Mouse (Mus musculus) brown adipose tissue, adult 24 weeks (tissue): ENCODE measurements around the gene Prkrip1. TPM values are rescaled to one million over a fixed set of nuclear protein-coding genes. Genes with fewer than 3 reads are reported as not detected.
"Not testable (repeated sequence)": the region's sequence is repeated elsewhere in the genome, so short reads cannot be mapped to it uniquely, and the experiment has no call there.

Experiments used
- H3K27ac ChIP-seq: fragments of 200-500 bp; replicated peaks from 2 replicates; pipeline ENCODE4 v1.5.1; 2012; ENCODE audit warnings: low read depth, mild to moderate bottlenecking, low read length
- H3K4me1 ChIP-seq: fragments of 200-500 bp; 2 replicates; pipeline ENCODE4 v1.6.1; 2012; ENCODE audit warnings: low read length, mixed read lengths; ENCODE audit not compliant: control insufficient read depth, insufficient read depth, insufficient read length
- H3K4me3 ChIP-seq: fragments of 200-500 bp; 2 replicates; pipeline ENCODE4 v1.5.1; 2012; ENCODE audit warnings: low read depth, mild to moderate bottlenecking, low read length, moderate library complexity; ENCODE audit not compliant: insufficient read depth
- polyA plus RNA-seq: library from polyadenylated mRNA; stranded (reverse); fragments of >200 nt; gene quantifications from 2 replicates; pipeline ENCODE4 v1.2.4, GENCODE M21; 2012; ENCODE audit not compliant: missing spikeins, insufficient read depth, insufficient read length

The Prkrip1 gene
- polyA plus RNA-seq, 1 experiment = 38.5 TPM

DNA sequence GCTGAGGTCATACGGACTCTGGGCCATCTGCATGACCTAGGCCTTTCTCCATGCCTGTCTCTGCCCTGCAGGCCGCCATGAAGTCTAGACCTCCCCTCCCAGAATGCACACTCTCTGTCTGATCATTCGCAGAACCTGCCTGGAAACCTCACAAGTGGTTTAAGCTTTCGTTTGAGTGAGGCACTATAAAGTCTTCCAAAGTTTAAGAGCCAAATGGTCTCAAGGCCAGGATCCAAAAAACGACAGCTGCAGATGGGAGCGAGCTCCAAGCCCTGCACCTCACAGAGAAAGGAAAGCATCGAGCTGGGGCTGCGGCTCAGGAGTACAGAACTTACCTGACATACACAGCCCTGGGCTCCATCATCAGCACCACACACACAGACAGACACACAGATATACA is 46.4 kb downstream of the Prkrip1 start:
- Histone ChIP-seq H3K4me1 (no peaks in the 10 kb centered on the region), H3K4me3 (no peak overlapping the region), H3K27ac (no peak overlapping the region)

DNA sequence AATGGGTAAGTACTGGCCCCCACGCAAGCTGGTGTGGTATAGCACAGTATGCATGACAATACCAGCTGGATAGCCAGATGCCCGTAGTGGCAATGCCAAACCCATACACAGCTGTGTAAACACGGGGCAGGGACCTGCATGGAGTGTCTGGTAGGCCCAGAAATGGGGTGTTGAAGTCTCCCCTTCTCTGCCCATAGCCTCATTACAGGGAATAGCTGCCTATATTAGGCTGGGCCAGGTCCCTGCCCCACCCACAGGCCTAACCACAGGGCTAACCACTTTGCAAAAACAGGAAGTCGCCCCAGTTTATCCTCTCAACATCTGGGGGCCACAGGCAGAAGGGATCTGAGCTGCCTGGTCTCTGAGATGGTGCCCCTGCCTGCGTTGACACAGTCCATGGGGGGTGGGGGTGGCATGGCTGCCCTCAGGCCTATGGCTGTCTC is 49.6 kb downstream of the Prkrip1 start:
- not testable (repeated sequence) for H3K27ac ChIP-seq, H3K4me1 ChIP-seq, H3K4me3 ChIP-seq

DNA sequence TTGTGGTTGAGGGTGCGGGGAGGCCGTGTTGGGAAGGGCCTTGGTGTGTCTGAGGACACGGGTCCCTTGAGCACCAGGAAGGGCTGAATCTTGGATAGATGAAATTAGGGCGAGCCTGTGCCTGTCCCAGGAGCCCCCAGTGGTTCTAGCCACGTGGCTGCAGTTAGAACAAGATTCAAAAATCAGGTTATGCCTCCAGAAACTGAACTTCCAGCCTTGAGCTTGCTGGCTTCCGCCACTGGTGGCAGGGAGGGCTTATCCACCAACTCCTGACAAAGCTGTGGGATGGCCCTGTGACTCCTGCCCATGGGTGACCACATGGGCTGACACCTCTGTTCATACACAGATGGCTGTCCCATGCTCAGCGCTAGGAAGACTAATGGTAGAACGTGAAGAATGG is 51.1 kb downstream of the Prkrip1 start:
- Histone ChIP-seq H3K4me3 (no peak overlapping the region), H3K4me1 (no peaks in the 10 kb centered on the region), H3K27ac (no peak overlapping the region)

DNA sequence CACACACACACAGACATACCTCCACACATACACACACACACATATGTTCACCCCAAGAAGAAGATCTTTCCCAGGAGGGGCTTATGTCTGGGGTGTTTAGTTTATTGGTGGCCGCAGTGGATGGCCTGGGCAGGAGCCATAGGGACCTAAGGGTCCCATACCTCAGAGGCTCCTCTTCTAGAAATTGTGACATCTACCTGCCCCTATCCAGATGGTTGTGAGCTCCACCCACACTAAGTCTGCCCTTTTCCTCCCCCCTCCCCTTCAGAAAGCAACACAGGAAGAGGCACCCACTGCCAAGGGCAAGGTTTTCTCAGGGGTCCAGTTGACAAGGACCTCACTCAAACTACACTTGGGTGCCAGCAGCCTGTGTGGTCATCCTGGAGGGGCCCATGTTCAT is 51.8 kb downstream of the Prkrip1 start:
- no peak overlapping the region for H3K4me3 ChIP-seq
- no peaks in the 10 kb centered on the region for H3K4me1 ChIP-seq
- no peak overlapping the region for H3K27ac ChIP-seq

DNA sequence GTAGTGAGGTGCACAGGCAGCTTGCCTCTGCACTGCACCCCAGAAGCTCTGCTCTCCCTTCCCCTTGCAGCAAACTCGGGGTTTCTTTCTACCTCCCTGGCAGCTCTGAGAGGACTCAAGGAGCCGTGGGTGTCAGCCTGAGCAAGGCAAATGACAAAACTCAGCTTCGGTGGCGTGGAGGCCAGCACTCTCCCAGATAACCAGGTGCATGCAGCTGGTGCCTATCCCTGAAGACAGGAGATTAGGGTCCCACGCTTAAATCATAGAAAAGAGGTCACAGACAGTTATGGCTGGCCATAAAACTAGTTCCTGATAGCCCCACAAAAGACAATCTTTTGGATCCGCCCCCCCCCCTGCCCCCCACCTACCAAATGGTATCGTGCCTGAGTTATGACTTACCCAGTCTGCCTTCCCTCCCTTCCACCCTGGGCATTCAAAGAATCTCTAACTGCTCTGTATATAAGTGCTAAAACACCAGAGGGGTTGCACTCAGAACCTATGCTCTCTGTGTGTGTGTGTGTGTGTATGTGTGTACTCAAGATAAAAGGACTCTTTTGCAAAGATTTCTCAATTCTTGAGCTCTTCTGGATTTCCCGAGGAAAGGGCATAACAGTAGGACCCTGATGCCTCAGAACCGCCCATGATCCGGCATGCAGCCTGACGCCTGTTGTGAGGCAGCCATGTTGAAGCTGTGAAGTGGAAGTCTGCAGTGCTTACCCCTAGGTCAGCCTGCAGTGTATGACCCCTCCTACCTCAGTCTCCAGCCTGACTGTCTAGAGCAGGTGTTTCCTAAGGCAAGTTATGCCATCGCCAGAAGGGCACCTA is 53.9 kb downstream of the Prkrip1 start:
- Histone ChIP-seq H3K4me3 (no peak overlapping the region), H3K27ac (no peak overlapping the region), H3K4me1 (no peaks in the 10 kb centered on the region)

DNA sequence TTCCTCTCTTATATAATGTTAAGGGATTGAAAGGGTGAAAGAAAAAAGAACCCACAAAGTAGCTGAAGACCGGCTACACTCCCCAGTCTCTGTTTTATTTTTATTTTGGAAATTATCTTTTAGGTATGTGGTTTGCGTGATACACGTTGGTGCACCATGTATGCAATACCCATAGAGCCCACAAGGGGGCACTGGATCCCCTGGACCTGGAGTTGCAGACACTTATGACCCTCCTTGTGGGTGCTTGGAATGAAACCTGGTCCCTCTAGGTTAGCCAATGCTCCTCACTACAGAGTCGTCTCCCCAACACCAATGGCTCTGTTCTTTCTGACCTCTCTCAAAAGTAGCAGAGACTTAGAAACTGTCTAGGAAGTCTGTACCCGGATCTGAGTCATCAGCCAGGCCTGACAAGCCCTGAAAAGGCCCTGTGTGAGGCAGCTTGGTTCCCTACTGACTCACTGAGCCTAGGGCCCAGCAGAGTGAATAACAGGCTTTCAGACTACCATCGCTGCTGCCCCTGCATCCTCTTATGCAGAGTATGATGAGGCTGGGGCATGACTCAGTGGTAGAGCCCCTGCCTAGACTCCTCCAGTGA is 55.5 kb downstream of the Prkrip1 start:
- Histone ChIP-seq H3K27ac (no peak overlapping the region), H3K4me3 (no peak overlapping the region), H3K4me1 (no peaks in the 10 kb centered on the region)

DNA sequence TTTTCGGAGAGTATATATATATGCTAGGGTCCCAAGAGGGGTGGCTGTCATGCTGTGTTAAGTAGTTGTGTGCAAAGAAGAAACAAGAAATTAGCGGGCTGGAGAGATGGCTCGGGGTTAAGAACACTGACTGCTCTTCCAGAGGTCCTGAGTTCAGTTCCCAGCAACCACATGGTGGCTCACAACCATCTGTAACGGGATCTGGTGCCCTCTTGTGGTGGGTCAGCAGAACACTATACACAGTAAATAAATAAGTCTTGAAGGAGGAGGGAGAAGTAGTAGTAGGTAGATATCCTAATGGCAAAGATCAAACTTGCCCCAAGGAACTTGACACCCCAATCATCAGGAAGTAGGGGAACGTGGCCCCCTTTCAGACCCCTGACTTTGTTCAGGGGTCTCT is 56.0 kb downstream of the Prkrip1 start:
- no peak overlapping the region for H3K27ac ChIP-seq
- H3K4me1 ChIP-seq = no peaks in the 10 kb centered on the region
- no peak overlapping the region for H3K4me3 ChIP-seq

DNA sequence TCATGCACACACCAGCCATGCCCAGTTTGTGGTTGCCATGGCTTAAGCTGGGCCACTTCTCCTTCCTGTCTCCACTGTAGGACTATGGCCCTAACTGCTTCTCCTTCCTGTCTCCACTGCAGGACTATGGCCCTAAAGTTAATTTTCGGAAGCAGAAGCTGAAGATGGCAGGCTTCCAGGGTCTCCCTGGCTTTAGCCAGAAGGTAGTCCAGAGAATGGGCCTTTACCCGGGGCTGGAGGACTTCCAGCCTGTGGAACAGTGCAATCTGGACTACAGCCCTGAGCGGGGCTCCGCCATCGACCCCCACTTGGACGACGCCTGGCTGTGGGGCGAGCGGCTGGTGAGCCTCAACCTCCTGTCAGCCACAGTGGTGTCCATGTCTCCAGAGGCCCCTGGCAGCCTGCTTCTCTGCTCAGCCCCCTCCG is 58.7 kb downstream of the Prkrip1 start:
- no peak overlapping the region for H3K27ac ChIP-seq
- H3K4me1 ChIP-seq = peaks cover 2% of the 10 kb centered on the region; the same call in 1 of the 2 replicates
- no peak overlapping the region for H3K4me3 ChIP-seq

DNA sequence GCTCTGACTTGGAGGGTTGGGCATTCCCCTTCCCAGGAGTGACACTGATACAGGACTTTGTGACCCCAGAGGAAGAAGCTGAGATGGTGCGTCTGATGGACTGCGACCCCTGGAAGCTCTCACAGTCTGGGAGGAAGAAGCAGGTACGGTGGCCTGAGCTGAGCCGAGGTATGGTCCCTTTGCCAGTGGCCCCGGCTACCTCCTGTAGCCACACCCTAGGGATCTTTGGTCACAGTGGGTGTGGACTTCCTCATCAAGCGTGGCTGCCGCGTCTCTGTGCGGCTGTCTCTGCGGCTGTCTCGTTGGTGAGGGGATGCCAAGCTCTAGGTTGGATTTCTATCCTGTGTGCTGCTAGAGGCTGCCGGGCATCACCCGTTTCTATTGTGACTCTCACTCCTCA is 59.4 kb downstream of the Prkrip1 start:
- Histone ChIP-seq H3K4me1 (peaks cover 5% of the 10 kb centered on the region; the same call in 1 of the 2 replicates), H3K4me3 (no peak overlapping the region)

DNA sequence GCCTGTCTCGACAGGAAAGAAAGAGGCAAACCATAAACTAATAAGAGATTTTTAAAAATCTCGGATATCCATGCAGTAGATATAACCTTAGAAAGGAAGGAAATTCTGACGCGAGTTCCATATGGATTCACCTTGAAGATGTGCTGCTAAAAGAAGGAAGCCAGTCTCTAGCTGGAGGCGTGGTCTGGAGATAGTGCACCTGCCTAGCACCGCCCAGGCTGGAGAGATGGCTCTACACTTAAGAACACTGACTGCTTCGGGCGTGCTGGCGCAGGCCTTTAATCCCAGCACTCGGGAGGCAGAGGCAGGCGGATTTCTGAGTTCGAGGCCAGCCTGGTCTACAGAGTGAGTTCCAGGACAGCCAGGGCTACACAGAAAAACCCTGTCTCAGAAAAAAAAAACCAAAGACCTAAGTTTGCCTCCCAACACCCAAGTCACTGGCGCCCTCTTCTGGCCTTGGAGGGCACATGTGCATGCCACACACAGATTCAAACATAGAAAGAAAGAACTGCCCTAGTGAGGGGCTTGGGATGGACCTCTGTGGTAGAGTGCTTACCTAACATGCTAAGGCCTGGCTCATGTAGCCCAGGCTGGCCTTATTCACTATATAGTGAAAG is 61.0 kb downstream of the Prkrip1 start:
- Histone ChIP-seq H3K27ac (no peak overlapping the region), H3K4me1 (peaks cover 5% of the 10 kb centered on the region; the same call in 1 of the 2 replicates), H3K4me3 (no peak overlapping the region; the same call in 1 of the 2 replicates)

More for the DNA sequence above, 59.4 kb downstream of the Prkrip1 start:
- no peak overlapping the region for H3K27ac ChIP-seq

DNA sequence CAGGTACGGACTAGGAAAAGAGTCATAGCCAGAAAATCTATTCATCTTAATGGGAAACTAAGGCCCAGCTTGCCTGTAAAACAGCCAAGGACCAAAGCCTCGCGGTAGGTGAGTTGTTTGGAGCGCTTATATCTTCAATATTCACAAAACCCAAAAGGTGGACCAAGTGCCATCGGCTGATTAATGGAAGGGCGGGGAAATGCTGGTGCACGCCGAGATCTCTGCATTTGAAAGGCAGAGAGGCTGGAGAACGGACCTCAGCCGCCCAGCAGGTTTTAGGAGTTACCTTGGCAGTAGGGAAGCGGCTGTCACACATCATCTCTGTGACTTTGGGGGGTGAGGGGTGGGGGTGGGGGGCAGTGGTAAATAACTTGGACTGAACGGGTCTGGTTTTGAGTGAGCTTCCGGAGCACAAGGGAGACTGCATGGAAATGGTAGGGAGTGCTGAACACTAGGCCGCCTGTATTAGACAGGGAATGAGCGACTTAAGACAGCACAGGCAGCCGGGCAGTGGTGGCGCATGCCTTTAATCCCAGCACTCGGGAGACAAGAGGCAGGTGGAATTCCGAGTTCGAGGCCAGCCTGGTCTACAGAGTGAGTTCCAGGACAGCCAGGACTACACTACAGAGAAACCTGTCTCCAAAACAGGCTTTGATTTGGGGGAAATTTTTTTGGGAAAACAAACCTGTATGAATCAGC is 62.3 kb downstream of the Prkrip1 start:
- Histone ChIP-seq H3K4me1 (peaks cover 5% of the 10 kb centered on the region; the same call in 1 of the 2 replicates), H3K27ac (peak overlapping the region; percentile 73), H3K4me3 (peak overlapping the region; percentile 87)

DNA sequence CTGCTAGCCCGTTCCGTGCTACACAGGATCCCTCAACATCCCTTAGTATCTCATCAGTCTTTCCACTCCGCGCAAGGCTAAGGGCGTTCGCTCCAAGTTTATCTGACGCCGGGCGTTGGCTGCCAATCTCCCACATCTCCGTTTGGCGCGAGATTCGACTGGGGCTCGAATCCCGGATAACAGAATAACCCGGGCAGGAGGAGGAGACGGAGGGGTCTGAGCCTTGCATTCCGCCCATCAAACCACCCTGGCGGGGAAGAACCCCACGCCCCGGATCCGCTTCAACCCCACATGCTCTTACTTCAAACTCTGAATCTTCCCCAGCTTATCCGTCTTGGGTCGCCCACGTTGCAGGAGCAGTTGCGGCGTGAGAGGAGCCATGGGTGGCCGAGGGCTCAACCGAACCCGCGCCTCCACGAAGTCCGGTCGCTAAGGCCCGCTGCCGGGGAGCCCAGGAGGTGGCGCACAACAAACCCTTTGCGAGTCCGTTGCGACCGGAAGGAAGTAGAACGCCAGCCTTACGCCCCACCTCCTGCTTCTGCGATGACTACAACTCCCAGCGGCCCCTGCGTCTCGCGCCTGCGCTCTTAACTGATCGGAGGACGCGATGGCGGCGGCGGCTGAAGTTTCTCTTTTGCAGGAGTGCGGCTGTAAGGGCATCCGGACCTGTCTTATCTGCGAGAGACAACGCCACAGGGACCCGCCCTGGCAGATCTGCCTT is 63.0 kb downstream of the Prkrip1 start, which contains the start of the genes Lrwd1 and Alkbh4:
TSS of gene Lrwd1 (minus strand) at position 504 of the 721 bp plus-strand sequence.
TSS of gene Alkbh4 (plus strand) at position 576 of the 721 bp plus-strand sequence.
- H3K4me3 ChIP-seq = peak within 1 kb of the TSS; percentile 87
- H3K4me1 ChIP-seq = peaks cover 5% of the 10 kb centered on the region; the same call in 1 of the 2 replicates
- peak within 1 kb of the TSS; percentile 73 for H3K27ac ChIP-seq
